Mouse (Mus musculus) testis, adult 2 months (tissue): ENCODE measurements around the gene Ankrd33b.

Experiments
- CTCF ChIP-seq: fragments of 200-500 bp; IDR thresholded peaks from 2 replicates; pipeline ENCODE4 v1.5.1; 2012; ENCODE audit warnings: low read depth, mild to moderate bottlenecking, inconsistent platforms, low read length, moderate library complexity; ENCODE audit not compliant: control insufficient read depth, insufficient read depth, insufficient replicate concordance
- POLR2A ChIP-seq: fragments of 200-500 bp; IDR thresholded peaks from 2 replicates; pipeline ENCODE4 v1.6.1; 2012; ENCODE audit warnings: low read depth, mild to moderate bottlenecking, inconsistent platforms, low read length, moderate library complexity; ENCODE audit not compliant: control insufficient read depth

DNA sequence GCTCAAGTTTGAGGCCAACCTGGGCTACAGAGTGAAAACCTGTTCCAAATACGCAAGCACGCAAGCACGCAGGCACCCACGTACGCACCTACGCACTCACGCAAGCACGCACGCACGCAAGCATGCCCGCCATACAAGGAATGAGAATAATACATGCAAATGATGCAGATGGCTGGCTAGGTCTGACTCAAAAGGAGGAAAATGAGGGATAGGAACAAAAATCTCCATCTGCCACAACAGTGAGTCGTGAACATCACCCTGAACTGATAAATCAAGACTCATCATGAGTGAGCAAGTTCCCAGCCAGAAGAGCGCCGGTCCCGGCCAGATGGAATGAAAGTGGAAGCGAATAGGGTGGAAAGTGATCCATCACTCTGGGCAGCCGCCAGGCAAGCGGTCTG, 22.7 kb downstream of the Ankrd33b start:
- TF ChIP-seq CTCF (no peak), POLR2A (peak; percentile 58; the same call in 1 of the 2 replicates)
